Mouse (Mus musculus) heart, postnatal 0 days (tissue): ENCODE measurements around the gene Scpep1. TPM values are rescaled to one million over a fixed set of nuclear protein-coding genes. Genes with fewer than 3 reads are reported as not detected.
A peak's percentile ranks its signal among the peaks of the same experiment; 100 is the strongest.
"Not testable (repeated sequence)": the region's sequence is repeated elsewhere in the genome, so short reads cannot be mapped to it uniquely, and the experiment has no call there.

ENCODE experiments used
- ATAC-seq: fragments of 200-750 bp; cut with Nextera tagmentation; 2 replicates; pipeline ENCODE4 v1.8.0; 2017; ENCODE audit warnings: low read depth, moderate number of reproducible peaks, moderate library complexity; ENCODE audit not compliant: insufficient read depth
- DNase-seq: peaks from one replicate; pipeline ENCODE4 v3.0.0-alpha.2; 2016; ENCODE audit warnings: low spot score
- H3K27ac ChIP-seq: fragments of 300-500 bp; sonication (generic); 2 replicates; pipeline ENCODE4 v1.5.1; 2014; ENCODE audit warnings: low read depth, mild to moderate bottlenecking
- H3K27me3 ChIP-seq: fragments of 300-500 bp; sonication (generic); 2 replicates; pipeline ENCODE4 v1.6.1; 2014; ENCODE audit warnings: low read length, mixed read lengths; ENCODE audit not compliant: control insufficient read depth, insufficient read depth
- H3K36me3 ChIP-seq: fragments of 300-500 bp; sonication (generic); replicated peaks from 2 replicates; pipeline ENCODE4 v1.6.1; 2014; ENCODE audit warnings: low read length, mixed read lengths; ENCODE audit not compliant: control insufficient read depth, insufficient read depth
- H3K4me1 ChIP-seq: fragments of 300-500 bp; sonication (generic); 2 replicates; pipeline ENCODE4 v1.6.1; 2014; ENCODE audit warnings: antibody characterized with exemption; ENCODE audit not compliant: control insufficient read depth, insufficient read depth
- H3K4me2 ChIP-seq: fragments of 300-500 bp; sonication (generic); 2 replicates; pipeline ENCODE4 v1.6.1; 2014; ENCODE audit warnings: low read depth, mild to moderate bottlenecking, low read length, moderate library complexity
- H3K4me3 ChIP-seq: fragments of 300-500 bp; sonication (generic); 2 replicates; pipeline ENCODE4 v1.5.1; 2014; ENCODE audit warnings: low read depth, low read length
- H3K9ac ChIP-seq: fragments of 300-500 bp; sonication (generic); replicated peaks from 2 replicates; pipeline ENCODE4 v1.6.1; 2014; ENCODE audit warnings: low read depth, low read length, mixed read lengths
- H3K9me3 ChIP-seq: fragments of 300-500 bp; sonication (generic); replicated peaks from 2 replicates; pipeline ENCODE4 v1.6.1; 2016; ENCODE audit warnings: low read length; ENCODE audit not compliant: control insufficient read depth
- CTCF ChIP-seq: IDR thresholded peaks from 2 replicates; pipeline ENCODE4 v1.5.1; 2016; ENCODE audit warnings: antibody characterized with exemption, control low read depth, low read depth
- EP300 ChIP-seq: IDR thresholded peaks from 2 replicates; pipeline ENCODE4 v1.6.1; 2016; ENCODE audit warnings: antibody characterized with exemption, low read depth
- WGBS: fragments of 180-500 bp; shearing (Covaris S2); extraction: QIAGEN DNeasy Blood & Tissue Kit; methylation state at CpG from one replicate; pipeline ENCODE4 v1.1.7; 2014; 5-methylcytosine and 5-hydroxymethylcytosine counted together
- polyA plus RNA-seq: library from polyadenylated mRNA; unstranded; fragments of >200 nt; fragmentation: Nextera tagmentation; extraction: Ambion mirVana; gene quantifications from 2 replicates; pipeline ENCODE4 v1.2.1, GENCODE M21; 2015
- total RNA-seq: library from RNA; depleted of rRNA; stranded (reverse); fragments of >200 nt; gene quantifications from 2 replicates; pipeline ENCODE4 v1.2.3, GENCODE M21; 2014; ENCODE audit warnings: low replicate concordance

Scpep1 gene
- total and polyA plus RNA-seq, 2 experiments from 2014 or later = 36.9 to 44.6 TPM

GRCm38 (mm10) chr11:88899561-88899960, 55.7 kb downstream of the Scpep1 start:
- Histone ChIP-seq H3K9ac (no peak overlapping the region), H3K4me2 (no peak overlapping the region), H3K4me1 (peaks cover 25% of the 10 kb centered on the region), H3K9me3 (no peaks in the 10 kb centered on the region), H3K4me3 (no peak overlapping the region), H3K36me3 (no peaks in the 10 kb centered on the region), H3K27ac (no peak overlapping the region), H3K27me3 (no peaks in the 10 kb centered on the region)
- DNase-seq = no peak
- ATAC-seq = no peak
- 93% methylated on average over 6 of the region's 6 CpGs for WGBS
- TF ChIP-seq EP300 (no peak), CTCF (no peak)

GRCm38 (mm10) chr11:88898380-88898763, 56.9 kb downstream of the Scpep1 start:
- Histone ChIP-seq H3K9me3 (no peaks in the 10 kb centered on the region), H3K4me1 (peaks cover 24% of the 10 kb centered on the region)
- 89% methylated on average over 4 of the region's 4 CpGs for WGBS

GRCm38 (mm10) chr11:88897624-88898379, 57.5 kb downstream of the Scpep1 start:
- Histone ChIP-seq H3K9ac (no peak overlapping the region), H3K4me2 (peak overlapping the region; percentile 6), H3K27me3 (no peaks in the 10 kb centered on the region), H3K4me1 (peaks cover 19% of the 10 kb centered on the region), H3K9me3 (no peaks in the 10 kb centered on the region), H3K36me3 (no peaks in the 10 kb centered on the region), H3K27ac (0 out of 2 replicates have a peak overlapping the region, but pooled peaks have one; percentile 5), H3K4me3 (peak overlapping the region; percentile 1; the same call in 1 of the 2 replicates)
- 53% methylated on average over 15 of the region's 15 CpGs for WGBS
- DNase-seq (no peak), ATAC-seq (no peak)
- TF ChIP-seq EP300 = no peak

More at GRCm38 (mm10) chr11:88898380-88898763, 56.9 kb downstream of the Scpep1 start:
- TF ChIP-seq EP300 (no peak), CTCF (no peak)
- Histone ChIP-seq H3K27me3 (no peaks in the 10 kb centered on the region), H3K9ac (no peak overlapping the region), H3K36me3 (no peaks in the 10 kb centered on the region), H3K4me3 (no peak overlapping the region), H3K27ac (no peak overlapping the region), H3K4me2 (no peak overlapping the region)
- ATAC-seq (no peak), DNase-seq (no peak)

- Histone ChIP-seq H3K4me2 (0 out of 2 replicates have a peak overlapping the region, but pooled peaks have one; percentile 25), H3K4me3 (peak overlapping the region; percentile 39)
- H3K27ac ChIP-seq, H3K4me1 ChIP-seq, ATAC-seq, H3K9ac ChIP-seq, H3K36me3 ChIP-seq, H3K27me3 ChIP-seq, DNase-seq, H3K9me3 ChIP-seq: not testable (repeated sequence)
- 48% methylated on average over 20 of the region's 39 CpGs for WGBS
Measured at GRCm38 (mm10) chr11:88895800-88896232, 59.4 kb downstream of the Scpep1 start.

- peak overlapping the region; percentile 39; the same call in 1 of the 2 replicates for H3K4me3 ChIP-seq
- H3K27me3 ChIP-seq, H3K27ac ChIP-seq, H3K4me1 ChIP-seq, H3K9me3 ChIP-seq, H3K36me3 ChIP-seq, ATAC-seq, H3K9ac ChIP-seq, DNase-seq: not testable (repeated sequence)
- WGBS = 52% methylated on average over 13 of the region's 20 CpGs
- 0 out of 2 replicates have a peak overlapping the region, but pooled peaks have one; percentile 25 for H3K4me2 ChIP-seq
Measured at GRCm38 (mm10) chr11:88895235-88895634, 60.0 kb downstream of the Scpep1 start.

- H3K36me3 ChIP-seq, H3K27me3 ChIP-seq, H3K9me3 ChIP-seq, H3K4me1 ChIP-seq, H3K9ac ChIP-seq, ATAC-seq, H3K4me3 ChIP-seq, H3K4me2 ChIP-seq, H3K27ac ChIP-seq, DNase-seq: not testable (repeated sequence)
- WGBS = 86% methylated on average over 11 of the region's 14 CpGs
Measured at GRCm38 (mm10) chr11:88894279-88894678, 61.0 kb downstream of the Scpep1 start.

GRCm38 (mm10) chr11:88893501-88893900, 61.8 kb downstream of the Scpep1 start:
- H3K36me3 ChIP-seq, H3K27ac ChIP-seq, H3K27me3 ChIP-seq, H3K4me3 ChIP-seq, H3K4me2 ChIP-seq, DNase-seq, H3K9me3 ChIP-seq, H3K9ac ChIP-seq, ATAC-seq, H3K4me1 ChIP-seq: not testable (repeated sequence)
- 81% methylated on average over 2 of the region's 8 CpGs for WGBS

- not testable (repeated sequence) for H3K9ac ChIP-seq, H3K27ac ChIP-seq, DNase-seq, H3K27me3 ChIP-seq, H3K36me3 ChIP-seq, ATAC-seq, H3K9me3 ChIP-seq, H3K4me1 ChIP-seq, H3K4me2 ChIP-seq, H3K4me3 ChIP-seq
- WGBS = 67% methylated on average over 20 of the region's 24 CpGs
Measured at GRCm38 (mm10) chr11:88892789-88893188, 62.5 kb downstream of the Scpep1 start.
